Mouse (Mus musculus) cerebellum, adult 11 months (tissue): ENCODE data around the gene Taok3.

ENCODE experiments used
- DNase-seq: peaks from one replicate; pipeline ENCODE4 v3.0.0; 2022

Taok3 gene

DNA sequence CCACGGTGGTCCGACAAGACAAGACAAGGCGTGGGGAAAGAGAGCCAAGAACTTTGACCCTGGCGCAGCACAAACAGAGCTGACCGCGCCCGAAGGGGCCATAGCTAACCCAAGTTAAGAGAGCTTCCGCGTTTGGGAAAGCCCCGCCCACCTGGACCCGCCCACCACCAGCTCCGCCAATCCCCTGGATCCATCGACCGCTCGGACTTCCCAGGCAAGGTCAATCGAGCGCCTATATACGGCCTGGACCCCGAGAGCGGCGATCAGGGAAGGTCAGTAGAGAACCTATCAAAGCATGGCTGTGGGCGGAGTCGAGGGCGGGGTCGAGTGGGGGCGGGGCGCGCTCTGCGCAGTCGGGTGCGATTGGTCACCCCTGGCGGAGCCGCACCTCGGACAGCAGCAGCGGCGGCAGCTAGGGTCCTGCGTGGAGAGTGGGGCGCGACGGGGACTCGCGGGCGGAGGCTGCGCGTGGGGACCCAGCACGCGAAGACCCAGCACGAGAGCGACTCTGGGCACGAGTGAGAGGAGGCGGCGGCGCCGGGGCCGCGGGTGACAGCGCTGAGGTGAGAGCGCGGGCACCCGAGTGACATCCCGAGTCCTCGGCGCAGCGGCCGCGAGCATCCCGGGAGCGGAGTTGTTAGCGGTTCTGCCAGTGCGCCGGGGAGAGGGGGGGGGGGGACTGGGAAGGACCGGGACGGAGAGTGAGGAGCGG is at the start of gene Taok3:
TSS of gene Taok3 (plus strand) at position 353 of the 712 bp plus-strand sequence.
- peak; percentile 99 for DNase-seq

DNA sequence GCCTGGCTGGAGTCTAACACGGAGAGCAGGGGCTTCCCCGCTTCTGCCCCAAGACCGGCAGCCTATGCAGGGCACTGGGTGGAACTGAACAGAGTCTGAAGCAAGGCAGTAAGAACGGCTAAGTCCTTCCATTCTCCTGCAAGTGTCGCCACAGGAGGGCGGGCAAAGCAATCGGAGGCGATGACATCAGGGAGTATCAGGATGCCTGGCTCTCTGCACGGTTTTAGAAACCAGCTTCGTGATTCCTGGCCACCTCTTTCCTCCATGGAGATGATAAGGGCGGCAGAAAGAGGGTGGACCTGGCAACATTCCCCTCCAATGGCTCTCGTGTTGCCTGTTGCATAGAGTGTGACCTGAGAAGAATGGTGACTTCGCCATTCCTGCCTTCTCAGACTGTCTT is 32.2 kb upstream of the Taok3 start:
- no peak for DNase-seq

DNA sequence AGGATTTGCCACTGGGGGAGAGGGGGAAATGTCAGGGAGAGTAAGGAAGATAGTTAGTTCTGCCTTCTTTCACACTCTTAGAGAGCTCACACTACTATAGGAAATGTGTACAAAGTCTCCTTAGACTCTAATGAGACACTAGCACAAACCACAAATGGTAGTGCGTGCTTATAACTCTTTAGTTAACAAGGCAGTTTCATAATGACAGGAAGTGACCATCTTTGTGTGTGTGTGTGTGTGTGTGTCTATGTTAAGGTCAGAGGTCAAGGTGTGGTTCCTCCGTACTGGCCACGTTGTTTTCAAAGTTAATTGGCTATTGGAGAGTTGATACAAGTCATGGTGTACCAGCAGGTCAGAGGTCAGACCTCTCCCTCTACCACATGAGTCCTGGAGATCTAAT is 30.8 kb upstream of the Taok3 start:
- DNase-seq, result no peak

DNA sequence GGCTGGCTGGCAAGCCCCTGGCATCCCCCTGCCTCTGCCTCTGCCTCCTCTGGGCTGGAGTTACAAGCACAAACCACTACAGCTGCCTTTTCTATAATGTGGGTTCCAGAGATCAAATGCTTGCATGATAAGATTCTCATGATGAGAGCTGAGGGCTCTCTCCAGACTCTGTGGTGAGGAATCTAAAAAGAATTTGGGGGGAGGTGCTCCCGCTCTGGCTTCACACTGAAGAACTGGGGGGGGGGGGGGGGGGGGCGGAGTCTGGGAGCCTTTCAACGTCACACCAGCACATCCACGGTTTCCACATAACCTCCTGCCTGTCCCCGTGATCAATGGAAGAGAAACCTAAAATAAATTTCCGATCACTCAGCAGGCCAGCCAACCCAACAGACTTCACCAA is 30.1 kb upstream of the Taok3 start:
- no peak for DNase-seq

DNA sequence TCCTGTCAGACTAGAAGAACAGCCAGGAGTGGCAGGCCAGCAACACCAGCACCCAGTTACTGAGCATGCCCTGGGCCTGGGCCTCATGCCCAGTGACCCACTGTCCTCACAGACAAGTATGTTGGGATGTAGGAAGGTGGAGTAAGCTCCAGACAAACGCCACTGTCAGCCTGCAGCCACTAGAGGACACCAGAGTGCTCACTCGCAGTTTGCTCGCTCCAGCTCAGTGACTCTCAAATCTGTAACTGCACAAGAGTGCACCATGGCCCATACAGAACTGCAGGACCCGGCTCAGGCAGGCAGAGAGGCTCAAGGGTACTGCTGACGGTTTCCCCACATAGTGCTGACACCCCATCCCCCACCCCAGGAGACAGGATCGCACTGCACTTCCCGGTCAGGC is 25.5 kb upstream of the Taok3 start:
- DNase-seq, result no peak

DNA sequence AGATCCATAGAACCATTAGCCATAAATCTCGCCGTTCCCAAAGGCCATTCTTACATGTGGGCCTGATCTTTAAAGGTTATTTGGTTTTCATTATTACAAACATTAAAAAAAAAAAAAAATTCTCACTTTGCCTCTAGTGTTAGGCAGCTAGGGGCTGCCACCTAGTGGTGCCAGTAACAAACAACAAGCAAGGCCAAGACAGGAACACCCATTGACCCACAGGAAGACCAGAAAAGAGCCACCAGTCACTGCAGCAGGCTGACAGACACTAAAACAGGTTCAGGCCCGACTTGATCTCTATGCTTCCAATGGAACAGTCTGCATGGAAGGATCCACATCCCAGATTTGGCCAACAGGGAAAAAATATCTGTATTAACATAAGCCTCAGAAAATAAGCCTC is 23.2 kb upstream of the Taok3 start:
- peak; percentile 56 for DNase-seq

DNA sequence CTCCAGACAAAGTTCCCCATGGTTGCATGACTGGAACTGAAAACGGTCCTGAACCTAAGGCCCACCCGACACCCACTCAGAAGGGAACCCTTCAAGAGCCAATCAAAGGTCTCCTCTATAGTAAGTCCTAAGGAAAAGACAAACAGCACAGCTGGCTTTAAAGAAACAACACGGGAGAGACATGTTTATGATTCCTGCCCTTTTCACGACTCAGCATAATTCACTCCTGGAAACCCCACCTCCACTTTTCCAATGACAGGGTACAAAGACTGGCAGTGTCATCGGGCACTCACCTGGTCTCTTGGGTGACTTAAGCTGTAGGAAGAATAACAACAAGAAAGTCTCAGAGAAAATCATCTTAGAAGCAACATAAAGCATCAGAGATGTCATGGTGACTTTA is 20.9 kb upstream of the Taok3 start:
- no peak for DNase-seq

DNA sequence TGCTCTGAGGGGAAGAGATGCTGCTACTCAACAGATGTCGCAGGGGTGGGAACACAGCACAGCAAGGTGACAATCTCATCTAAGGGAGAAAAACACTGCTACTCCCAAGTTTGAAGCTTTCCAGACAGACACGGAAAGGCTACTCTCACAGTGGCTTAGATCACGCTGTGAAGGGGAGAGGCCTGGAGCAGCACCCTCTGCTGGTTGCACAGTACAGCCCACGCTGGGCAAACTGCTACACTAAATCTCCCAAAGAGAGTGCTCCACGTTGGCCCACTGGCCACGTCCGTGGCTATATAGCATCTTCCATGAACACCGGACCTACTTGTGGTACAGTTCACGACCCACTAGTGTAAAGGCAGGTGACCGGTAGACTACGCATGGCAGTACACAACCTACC is 20.2 kb upstream of the Taok3 start:
- DNase-seq, result no peak

DNA sequence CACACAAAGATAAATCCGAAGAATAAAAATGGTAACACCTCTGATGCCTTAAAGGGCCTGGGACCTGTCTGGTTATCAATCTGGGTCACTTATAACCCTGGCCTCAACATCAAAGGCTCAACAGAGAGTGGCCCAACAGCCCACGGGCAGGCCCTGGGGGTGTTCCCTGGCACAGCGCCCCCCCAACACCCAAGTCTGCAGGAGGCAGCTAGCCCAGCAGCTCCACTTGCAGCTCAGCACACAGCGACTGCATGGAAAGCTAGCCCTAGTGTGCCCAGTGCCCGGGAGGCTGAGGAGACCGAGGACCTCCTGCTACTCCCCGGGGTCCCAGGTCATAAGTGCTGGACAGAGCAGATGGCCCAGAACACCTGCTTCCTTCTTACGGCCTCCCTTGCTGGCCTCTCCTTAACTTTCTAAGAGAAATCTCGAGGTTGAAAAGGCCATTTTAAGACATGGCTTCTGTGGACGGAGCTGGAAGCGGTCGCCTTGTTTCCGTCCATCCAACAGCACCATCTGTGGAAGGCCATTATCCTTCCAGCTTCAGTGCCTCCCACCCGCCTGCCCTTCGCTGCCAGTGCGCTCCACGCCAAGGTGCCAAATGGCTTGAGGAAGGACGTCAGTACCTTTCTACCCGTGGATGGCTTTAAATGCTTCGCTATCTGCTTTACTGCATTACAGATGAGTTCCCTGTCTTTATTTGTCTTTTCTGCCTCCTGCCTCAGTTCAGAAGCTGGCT is 16.6 kb upstream of the Taok3 start:
- peak; percentile 54 for DNase-seq

DNA sequence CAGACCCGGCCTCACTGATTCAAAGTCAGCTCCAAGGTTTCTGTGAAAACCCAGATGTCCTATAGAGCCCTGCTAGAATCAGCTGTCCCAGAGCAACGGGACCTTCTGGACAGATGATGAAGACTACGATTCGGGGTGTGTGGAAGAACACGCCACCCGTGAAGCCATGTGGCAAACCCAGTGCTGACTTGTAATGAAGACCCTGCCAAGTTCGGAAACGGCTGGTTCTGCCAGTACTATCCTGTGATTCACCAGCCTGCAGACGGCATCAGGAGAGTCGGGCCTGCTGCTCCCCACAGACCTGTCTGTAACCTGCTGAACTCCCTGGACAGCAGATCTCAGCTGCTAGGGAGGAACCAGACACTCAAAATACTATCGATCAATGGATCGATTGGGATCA is 15.6 kb upstream of the Taok3 start:
- no peak for DNase-seq

DNA sequence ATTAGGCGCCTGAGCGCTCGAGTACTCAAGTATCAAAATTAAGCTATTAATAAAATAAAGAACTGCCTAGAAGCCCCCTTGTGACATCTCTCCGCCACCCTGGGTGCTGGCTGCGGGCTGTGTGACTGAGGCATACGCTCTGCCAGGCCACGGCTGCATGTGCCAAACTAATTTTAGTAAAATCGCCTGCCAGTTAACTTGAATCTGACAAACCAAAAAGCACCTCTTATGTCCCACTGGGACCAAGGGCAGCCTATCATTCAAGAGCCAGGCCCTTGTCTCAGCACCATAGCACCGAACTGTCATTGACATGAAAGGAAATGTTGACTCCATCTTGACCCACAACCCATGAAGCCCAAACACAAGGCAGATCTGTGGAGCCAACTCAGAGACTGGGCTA is 14.2 kb upstream of the Taok3 start:
- DNase-seq, result no peak

DNA sequence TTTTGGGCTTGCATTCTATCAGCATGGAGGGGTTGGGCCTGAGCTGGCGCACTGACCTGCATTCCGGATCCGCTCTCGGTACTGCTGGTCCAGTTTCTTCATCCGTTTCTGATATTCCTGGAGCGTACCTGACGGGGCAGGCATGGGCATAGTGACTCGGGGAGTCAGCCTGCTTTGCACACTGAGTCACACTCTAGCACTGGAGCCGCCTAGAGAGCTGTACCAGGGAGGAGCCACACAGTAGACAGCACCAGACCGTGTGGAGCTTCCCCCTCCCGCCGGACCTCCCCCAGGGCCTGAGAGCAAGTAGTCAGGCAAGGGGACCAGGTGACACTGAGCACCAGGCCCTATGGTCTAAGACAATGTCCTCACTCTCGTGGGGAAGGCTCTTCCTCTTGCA is 11.6 kb upstream of the Taok3 start:
- DNase-seq, result no peak

DNA sequence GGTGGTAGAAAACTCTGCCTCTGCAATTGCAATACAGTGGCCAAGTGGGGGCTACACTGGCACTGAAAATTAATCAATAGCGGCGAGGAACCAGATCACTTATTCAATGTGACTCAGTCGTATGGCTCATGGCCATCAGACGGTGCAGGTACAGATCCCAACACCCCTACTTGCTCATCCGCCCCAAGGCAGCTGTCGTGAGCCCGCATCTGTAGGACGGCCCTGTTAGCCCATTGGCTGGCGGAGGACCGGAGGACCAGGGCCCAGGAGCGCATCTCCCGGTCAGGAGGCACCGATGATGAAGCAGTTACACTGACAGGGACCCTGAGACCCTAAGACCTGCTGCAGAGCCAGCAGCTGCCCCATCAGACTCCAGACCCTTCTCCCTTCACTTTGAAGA is 11.2 kb upstream of the Taok3 start:
- DNase-seq, result no peak

DNA sequence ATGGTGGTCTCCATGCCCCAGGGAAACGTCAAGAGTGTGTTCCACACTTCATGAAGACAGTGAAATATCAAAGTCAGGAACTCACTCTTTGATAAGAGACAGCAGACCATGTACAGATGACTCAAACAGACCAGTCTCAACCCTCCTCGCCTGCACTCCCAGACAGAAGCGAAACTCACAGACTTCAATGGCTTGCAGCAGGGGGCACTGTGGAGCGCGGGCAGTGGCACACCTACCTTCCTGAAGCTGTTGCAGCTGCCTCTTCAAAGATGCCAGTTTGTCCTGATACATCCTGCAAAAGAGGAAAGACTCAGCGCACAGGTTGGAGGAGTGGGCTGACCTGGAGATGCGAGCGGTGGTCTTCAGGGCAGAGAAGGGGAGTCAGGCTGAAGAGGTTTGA is 10.4 kb upstream of the Taok3 start:
- no peak for DNase-seq

DNA sequence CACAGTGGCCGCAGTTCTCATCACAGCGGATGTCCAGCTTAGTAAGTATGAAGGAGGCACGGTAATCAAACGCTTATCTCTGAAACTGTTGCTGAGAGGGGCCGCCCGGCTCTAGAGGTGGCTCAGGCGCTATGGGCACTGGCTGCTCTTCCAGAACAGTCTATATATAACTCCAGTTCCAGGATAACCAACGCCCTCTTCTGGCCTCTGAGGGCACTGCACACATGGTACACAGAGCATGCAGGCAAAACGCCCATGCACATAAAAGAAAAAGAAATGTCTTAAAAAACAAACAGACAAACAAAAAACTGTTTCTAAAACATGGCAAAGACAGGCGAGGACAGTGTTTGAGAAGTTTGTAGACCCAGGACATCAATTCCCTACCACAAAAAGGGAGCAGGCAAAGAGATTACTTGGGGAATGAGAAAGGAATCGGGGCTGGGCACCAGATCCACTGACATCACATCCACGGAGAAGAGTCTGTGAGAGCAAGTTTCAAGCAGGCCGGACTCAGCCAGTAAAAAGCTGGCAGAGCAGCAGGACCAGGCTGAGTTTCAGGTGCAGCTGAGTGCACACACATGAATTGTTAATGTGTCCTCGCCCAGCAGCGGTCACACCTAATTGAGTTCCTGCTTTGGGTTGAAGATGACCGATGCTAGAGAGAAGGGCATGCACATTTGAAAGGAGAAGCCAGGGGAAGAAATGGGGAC is 8.7 kb upstream of the Taok3 start:
- DNase-seq, result no peak

DNA sequence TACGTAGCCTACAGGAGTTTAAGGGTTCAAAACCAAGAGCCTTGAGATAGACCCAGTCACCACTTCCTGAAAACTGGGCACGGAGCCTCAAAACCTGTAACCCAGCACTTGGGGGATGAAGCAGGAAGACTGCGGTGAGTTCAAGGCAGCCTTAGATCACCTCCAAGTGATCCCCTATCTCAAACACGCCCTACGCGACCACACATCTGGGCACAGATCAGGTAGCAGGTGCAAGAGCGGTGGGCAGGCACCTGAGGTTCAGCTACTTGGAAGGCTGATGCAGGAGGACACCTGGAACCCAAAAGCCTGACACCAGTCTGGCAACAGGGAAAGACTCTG is 8.2 kb upstream of the Taok3 start:
- no peak for DNase-seq

DNA sequence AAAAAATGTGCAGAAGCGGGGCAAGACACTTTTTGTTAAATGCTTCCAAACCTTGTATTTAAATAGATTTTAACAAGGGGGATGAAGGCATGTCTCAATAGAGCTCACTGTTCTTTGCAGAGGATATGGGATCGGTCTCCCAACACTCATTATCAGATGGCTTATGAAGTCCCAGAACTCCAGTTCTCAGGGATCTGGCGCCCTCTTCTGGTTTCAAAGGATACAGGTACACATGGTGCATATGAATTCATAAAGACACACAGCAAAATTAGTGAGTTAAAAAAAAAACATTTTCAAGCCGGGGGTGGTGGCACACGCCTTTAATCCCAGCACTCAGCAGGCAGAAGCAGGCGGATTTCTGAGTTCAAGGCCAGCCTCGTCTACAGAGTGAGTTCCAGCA is 6.6 kb upstream of the Taok3 start:
- no peak for DNase-seq

DNA sequence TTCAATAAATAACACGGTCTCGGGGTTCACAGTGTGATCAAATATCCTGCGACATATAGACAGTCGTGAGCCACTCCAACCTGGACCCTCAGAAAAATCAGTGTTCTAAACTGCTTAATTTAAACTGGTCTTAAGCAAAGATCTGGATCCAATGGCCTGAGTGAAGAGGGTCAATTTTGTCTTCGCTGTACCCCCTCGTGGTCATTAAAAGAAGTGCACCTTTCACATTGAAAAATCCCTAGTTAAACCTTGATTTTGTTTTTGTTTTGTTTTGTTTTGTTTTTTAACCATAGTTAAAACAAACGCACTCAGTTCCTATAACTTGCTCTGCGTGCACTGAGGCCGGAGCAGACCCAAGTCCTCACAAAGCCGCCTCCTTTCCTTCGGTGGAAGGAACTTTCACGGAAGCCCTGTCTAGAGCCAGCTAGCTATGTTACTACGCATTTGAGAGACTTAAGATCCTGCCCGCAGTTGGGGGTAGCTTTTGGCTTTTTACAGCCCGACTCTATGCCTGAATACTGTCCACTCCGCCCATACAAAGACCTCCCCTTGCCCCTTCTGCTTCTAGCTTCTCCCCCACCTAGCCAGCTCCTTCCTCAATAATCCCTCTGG is 5.2 kb upstream of the Taok3 start:
- DNase-seq, result no peak

DNA sequence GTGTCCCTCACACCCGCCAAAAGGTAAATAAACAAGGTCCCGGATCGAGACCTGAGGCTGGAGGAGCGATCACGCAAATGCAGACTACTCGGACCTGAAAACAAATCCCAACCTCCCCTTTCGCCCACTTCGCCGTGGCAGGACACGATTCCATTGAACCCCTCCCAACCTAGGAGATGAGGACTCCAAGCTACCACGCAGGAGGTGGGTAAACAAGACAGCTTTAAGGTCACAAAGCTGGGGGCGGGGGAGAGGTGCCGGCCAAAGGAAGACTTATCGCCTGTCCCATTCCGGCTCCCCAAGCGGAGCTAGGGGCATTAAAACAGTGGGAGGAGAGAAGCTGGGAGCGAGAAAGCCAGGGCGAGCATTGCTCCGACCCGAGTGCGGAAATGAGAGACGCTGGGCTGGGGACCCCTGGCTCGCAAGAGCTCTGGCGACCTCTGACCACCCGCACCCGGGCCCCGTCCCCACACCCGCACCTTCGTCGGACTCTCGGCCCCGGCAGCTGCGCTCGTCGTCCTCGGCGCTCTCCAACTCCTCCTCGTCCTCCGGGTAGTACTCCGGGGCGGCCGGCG is 4.6 kb upstream of the Taok3 start:
- peak; percentile 47 for DNase-seq

DNA sequence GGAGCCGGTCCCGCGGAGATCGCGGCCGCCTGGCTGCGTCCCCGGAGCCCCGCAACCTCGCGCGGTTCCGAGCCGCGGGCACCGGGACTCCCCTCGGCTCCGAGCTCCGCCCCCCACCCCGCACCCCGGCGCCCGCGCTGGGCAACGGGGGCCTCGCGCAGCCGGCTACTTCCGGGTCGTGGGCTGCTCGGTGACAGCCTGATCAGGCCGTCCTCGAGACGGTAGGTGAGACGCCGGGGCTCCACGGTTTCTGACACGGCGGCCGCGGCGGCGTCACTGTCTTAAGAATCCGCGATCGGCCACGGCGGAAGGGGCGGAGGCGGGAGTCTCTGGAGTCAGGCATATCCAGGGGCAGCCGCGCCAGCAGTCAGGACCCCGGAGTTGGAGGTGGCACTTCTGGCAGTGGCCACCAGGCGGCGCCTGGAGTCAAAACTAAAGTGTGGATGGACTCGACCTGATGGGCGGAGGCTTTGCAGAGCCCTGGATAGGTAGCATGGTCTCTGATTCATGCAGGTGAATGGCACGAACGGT is 4.0 kb upstream of the Taok3 start, which contains the start of gene Suds3:
TSS of gene Suds3 (minus strand) at position 278 of the 531 bp plus-strand sequence.
- DNase-seq, result peak; percentile 98

DNA sequence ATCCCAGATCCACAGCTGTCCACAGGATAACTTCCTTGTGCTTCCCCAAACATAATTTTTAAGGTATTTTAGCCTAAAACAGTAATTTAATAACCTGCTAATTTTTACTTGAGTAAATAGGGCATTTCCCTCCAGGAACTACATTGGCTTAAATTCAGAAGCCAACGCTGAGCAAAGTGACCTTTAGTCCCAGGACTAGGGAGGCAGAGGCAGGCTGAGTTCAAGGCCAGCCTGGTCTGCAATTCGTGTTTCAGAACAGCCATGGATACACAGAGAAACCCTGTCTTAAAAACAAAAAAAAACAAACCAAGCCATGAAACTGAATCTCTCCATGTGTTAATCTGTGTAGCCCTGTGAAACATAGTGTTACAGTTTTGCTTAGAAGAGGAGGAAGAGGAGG is 3.3 kb upstream of the Taok3 start:
- DNase-seq, result no peak

DNA sequence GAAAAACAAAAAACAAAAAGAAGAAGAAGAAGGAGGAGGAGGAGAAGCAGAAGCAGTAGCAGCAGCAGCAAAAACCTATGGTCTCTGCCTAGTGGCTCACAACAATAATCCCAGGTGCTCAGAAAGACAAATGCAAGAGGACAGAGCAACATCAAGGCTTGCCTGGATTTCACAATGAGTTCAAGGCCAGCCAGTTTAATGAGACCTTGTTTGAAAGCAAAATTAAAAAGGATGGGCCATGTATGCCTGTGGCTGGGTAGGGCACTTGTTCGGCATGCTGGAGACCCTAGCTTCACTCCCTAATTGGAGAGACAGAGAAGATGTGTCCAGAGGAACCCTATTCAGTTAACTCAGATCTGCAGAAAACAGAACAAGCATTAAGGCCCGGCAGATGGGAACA is 2.7 kb upstream of the Taok3 start:
- DNase-seq, result no peak

DNA sequence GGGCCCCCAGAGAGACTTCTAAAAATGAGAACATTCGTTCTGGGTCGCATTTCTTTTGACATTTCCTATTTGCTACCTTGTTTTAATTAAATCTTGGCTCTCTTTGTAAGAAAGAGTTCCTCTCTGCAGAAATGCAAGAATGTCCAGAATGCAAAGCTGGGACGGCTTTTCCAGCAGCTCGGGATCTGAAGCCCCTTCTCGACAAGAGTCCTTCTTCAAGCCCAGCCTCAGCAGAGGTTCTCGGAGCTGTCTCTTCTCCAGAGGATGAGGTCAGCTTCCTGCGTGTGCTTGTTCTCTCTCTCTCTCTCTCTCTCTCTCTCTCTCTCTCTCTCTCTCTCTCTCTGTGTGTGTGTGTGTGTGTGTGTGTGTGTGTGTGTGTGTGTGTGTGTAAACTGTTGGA is 2.2 kb upstream of the Taok3 start:
- DNase-seq, result no peak
